Mouse (Mus musculus) ES-Bruce4 (cell line): ENCODE measurements around the gene Olfr1440.

ENCODE experiments used
- CTCF ChIP-seq: IDR thresholded peaks from one replicate; pipeline ENCODE4 v1.8.1; 2011; ENCODE audit warnings: low read depth, low read length
- EP300 ChIP-seq: IDR thresholded peaks from 2 replicates; pipeline ENCODE4 v1.6.1; 2011; ENCODE audit warnings: low read depth, low read length; ENCODE audit not compliant: insufficient read depth
- POLR2A ChIP-seq: IDR thresholded peaks from one replicate; pipeline ENCODE4 v1.8.1; 2011; ENCODE audit warnings: low read length; ENCODE audit not compliant: insufficient read depth

GRCm38 (mm10) chr19:12433033-12433432 is 46.0 kb downstream of the Olfr1440 start:
- TF ChIP-seq POLR2A (no peak), EP300 (no peak), CTCF (peak; percentile 38)
